Mouse (Mus musculus) ES-E14 (cell line): Measurements from ENCODE around the gene Rai14. TPM values are rescaled to one million over a fixed set of nuclear protein-coding genes. Genes with fewer than 3 reads are reported as not detected.
A peak's percentile ranks its signal among the peaks of the same experiment; 100 is the strongest.

ENCODE experiments used
- DNase-seq: peaks from one replicate; pipeline ENCODE4 v3.0.0-alpha.2; 2013; ENCODE audit warnings: low read depth, low spot score
- H3K27ac ChIP-seq: 2 replicates; pipeline ENCODE4 v1.5.1; 2012; ENCODE audit warnings: low read depth, mild to moderate bottlenecking, low read length, moderate library complexity, mixed read lengths; ENCODE audit not compliant: poor library complexity, insufficient read depth, severe bottlenecking
- H3K36me3 ChIP-seq: 2 replicates; pipeline ENCODE4 v1.6.1; 2012; ENCODE audit warnings: mild to moderate bottlenecking, low read length, moderate library complexity, mixed read lengths; ENCODE audit not compliant: control insufficient read depth, poor library complexity, insufficient read depth, severe bottlenecking
- H3K4me1 ChIP-seq, 2 experiments: fragments of 150-350 bp in 1 of 2; sonication (generic) in 1 of 2; 2 replicates each; pipeline ENCODE4 v1.6.1; 2012; ENCODE audit warnings: low read length in 2 of 2, mild to moderate bottlenecking in 1 of 2, mixed read lengths in 1 of 2; ENCODE audit not compliant: control insufficient read depth in 2 of 2, insufficient read depth in 2 of 2, poor library complexity in 1 of 2
- H3K4me3 ChIP-seq, 2 experiments: fragments of 150-350 bp in 1 of 2; sonication (generic) in 1 of 2; 2 replicates each; pipeline ENCODE4 v1.5.1; 2012; ENCODE audit warnings: low read length in 2 of 2, low read depth in 1 of 2, mild to moderate bottlenecking in 1 of 2, mixed read lengths in 1 of 2; ENCODE audit not compliant: insufficient read depth in 1 of 2, poor library complexity in 1 of 2, severe bottlenecking in 1 of 2
- H3K9ac ChIP-seq: 2 replicates; pipeline ENCODE4 v1.6.1; 2012; ENCODE audit warnings: low read depth, mild to moderate bottlenecking, low read length, mixed read lengths; ENCODE audit not compliant: poor library complexity, insufficient read depth, severe bottlenecking
- H3K9me3 ChIP-seq: fragments of 150-350 bp; sonication (generic); 2 replicates; pipeline ENCODE4 v1.6.1; 2012; ENCODE audit warnings: low read depth, mild to moderate bottlenecking, low read length; ENCODE audit not compliant: control insufficient read depth, insufficient read depth
- CHD2 ChIP-seq: IDR thresholded peaks from 2 replicates; pipeline ENCODE4 v1.6.1; 2014; ENCODE audit warnings: mild to moderate bottlenecking, low read depth, low read length, inconsistent platforms
- HCFC1 ChIP-seq: IDR thresholded peaks from 2 replicates; pipeline ENCODE4 v1.6.1; 2012; ENCODE audit warnings: low read length, inconsistent platforms, borderline replicate concordance; ENCODE audit not compliant: insufficient read depth
- MAFK ChIP-seq: IDR thresholded peaks from 2 replicates; pipeline ENCODE4 v1.6.1; 2014; ENCODE audit warnings: mild to moderate bottlenecking, low read depth, low read length, inconsistent platforms; ENCODE audit not compliant: insufficient read depth
- ZC3H11A ChIP-seq: IDR thresholded peaks from 2 replicates; pipeline ENCODE4 v1.6.1; 2012; ENCODE audit warnings: low read depth, mild to moderate bottlenecking, inconsistent platforms, low read length, borderline replicate concordance
- ZNF384 ChIP-seq: IDR thresholded peaks from 2 replicates; pipeline ENCODE4 v1.6.1; 2012; ENCODE audit warnings: low read depth, low read length, inconsistent platforms
- in situ Hi-C, 2 experiments: fragments of 600-800 bp; cut with MboI; formaldehyde crosslinking; loops; one replicate each; pipeline ENCODE4 v1.15.1; 2025; ENCODE audit warnings: low sequenced_read_pairs in 2 of 2, inconsistent platforms in 1 of 2; ENCODE audit not compliant: unreplicated experiment in 2 of 2
- total RNA-seq: library from RNA; depleted of rRNA; stranded (reverse); fragments of 300-350 nt; gene quantifications from 2 replicates; pipeline ENCODE4 v1.2.3, GENCODE M21; 2012

Rai14 gene
- total RNA-seq, 1 experiment = 35.0 TPM

GRCm38 (mm10) chr15:10623571-10624227, 90.7 kb downstream of the Rai14 start:
- Histone ChIP-seq H3K9ac (no peak overlapping the region), H3K27ac (no peak overlapping the region)

GRCm38 (mm10) chr15:10621194-10621593, 93.2 kb downstream of the Rai14 start:
- no peak for DNase-seq

More at GRCm38 (mm10) chr15:10623571-10624227, 90.7 kb downstream of the Rai14 start:
- H3K9me3 ChIP-seq = no peaks in the 10 kb centered on the region
- H3K36me3 ChIP-seq = peaks cover 1% of the 10 kb centered on the region; the same call in 1 of the 2 replicates
- peaks cover 3 to 9% of the 10 kb centered on the region in 2 experiments; a peak in 3 of 4 replicates for H3K4me1 ChIP-seq
- no peak overlapping the region for H3K4me3 ChIP-seq
- DNase-seq = no peak
- in situ Hi-C loops = no loop called here
- no peak for TF ChIP-seq ZC3H11A
- no peak for TF ChIP-seq CHD2
- no peak for TF ChIP-seq HCFC1
- no peak for TF ChIP-seq MAFK
- TF ChIP-seq ZNF384 = no peak

DNA sequence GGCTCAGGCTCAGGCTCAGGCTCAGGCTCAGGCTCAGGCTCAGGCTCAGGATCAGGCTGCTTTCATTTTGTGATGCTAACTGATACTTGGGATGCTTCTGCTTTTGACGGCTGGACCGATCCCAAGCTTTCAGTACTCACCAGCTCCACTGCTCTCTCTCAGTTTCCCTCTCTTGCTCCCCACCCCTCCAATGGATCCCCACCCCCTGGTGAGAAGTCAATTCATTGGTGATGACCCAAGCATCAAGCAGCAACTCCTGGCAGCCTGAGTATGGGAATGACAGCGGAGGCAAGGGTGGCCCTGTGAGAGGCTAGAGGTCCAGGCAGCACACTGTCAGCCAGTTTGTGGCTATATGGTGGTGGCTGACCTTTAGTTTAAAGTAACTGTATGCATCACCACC, 94.7 kb downstream of the Rai14 start:
- TF ChIP-seq ZNF384 = no peak
- TF ChIP-seq HCFC1 = no peak
- no peak for TF ChIP-seq CHD2
- peaks cover 3 to 9% of the 10 kb centered on the region in 2 experiments; a peak in 3 of 4 replicates for H3K4me1 ChIP-seq
- H3K9ac ChIP-seq = no peak overlapping the region
- H3K36me3 ChIP-seq = peaks cover 4% of the 10 kb centered on the region; the same call in 1 of the 2 replicates
- in situ Hi-C loops = no loop called here
- no peaks in the 10 kb centered on the region for H3K9me3 ChIP-seq
- H3K27ac ChIP-seq = no peak overlapping the region
- no peak overlapping the region for H3K4me3 ChIP-seq
- DNase-seq = no peak

More at GRCm38 (mm10) chr15:10621194-10621593, 93.2 kb downstream of the Rai14 start:
- in situ Hi-C loops = no loop called here
- TF ChIP-seq CHD2 = no peak
- TF ChIP-seq HCFC1 = no peak
- TF ChIP-seq ZNF384 = no peak
- TF ChIP-seq MAFK = no peak
- TF ChIP-seq ZC3H11A = no peak
- H3K4me3 ChIP-seq = no peak overlapping the region
- no peak overlapping the region for H3K9ac ChIP-seq
- H3K36me3 ChIP-seq = peaks cover 4% of the 10 kb centered on the region; the same call in 1 of the 2 replicates
- H3K27ac ChIP-seq = no peak overlapping the region
- peaks cover 3 to 9% of the 10 kb centered on the region in 2 experiments; a peak in 3 of 4 replicates for H3K4me1 ChIP-seq
- H3K9me3 ChIP-seq = no peaks in the 10 kb centered on the region

- H3K36me3 ChIP-seq = peaks cover 4% of the 10 kb centered on the region; the same call in 1 of the 2 replicates
- in situ Hi-C loops = no loop called here
- DNase-seq = no peak
- no peaks in the 10 kb centered on the region for H3K9me3 ChIP-seq
- H3K9ac ChIP-seq = no peak overlapping the region
- peaks cover 0 to 2% of the 10 kb centered on the region in 2 experiments; a peak in 1 of 4 replicates for H3K4me1 ChIP-seq
- H3K27ac ChIP-seq = no peak overlapping the region
- H3K4me3 ChIP-seq = no peak overlapping the region
- TF ChIP-seq HCFC1 (no peak), ZNF384 (no peak), ZC3H11A (0 out of 2 replicates have a peak, but pooled peaks have one; percentile 33), MAFK (no peak)
Observed at GRCm38 (mm10) chr15:10618276-10618675, 96.1 kb downstream of the Rai14 start.
